ENCODE assay signal across 8 mouse cellular contexts in the genomic region with DNA sequence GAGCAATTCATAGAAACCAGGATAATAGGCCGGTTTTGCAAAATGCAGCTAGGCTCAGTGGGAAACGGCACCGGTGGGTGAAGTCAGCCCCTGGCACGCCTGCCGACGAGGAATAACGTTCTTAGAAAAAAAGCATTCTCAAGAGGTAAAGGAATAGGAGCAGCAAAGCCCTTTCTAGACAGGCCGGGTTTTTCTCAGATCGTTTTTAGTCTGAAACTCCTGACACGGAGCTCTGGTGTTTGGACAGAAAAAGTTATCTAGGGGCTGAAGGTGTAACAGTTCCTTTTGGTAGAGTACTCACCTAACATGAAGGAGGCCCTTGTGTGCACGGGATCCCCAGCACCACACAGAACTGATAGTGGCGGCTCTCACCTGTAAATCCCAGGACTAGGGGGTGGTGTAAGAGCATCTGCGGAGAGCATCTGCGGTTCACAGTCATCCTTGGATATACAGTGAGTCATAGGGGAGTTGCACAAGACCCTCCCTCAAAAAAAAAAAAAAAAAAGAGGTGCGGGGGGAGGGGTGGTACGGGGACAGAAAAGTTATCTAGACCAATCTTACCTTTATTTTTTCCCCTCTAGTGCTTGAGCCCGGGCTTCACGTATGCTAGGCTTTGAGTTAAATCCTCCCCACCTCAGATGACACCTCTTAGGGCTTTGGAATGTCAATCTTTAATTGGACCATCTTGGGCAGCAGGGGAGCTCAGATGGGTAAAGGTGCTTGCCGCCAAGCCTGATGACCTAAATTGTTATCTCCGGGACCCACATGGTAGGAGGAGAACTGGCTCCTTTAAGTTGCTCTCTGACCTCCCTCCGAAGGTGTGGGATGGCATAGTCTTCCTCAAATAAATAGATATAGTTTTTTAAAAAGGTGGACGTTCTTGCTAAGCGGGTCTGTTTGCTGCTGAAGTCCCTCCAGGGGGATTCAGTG. TPM values are rescaled to one million over a fixed set of nuclear protein-coding genes. Genes with fewer than 3 reads are reported as not detected.
DNase-seq lines count a peak whose midpoint lies in the region; ATAC-seq and TF ChIP-seq lines count a peak whose summit lies in the region.

No protein-coding gene starts in this region.

- H3K27me3 ChIP-seq in spleen, adult 2 months (ENCODE audit: control insufficient read depth, insufficient read depth, low read length): no peaks in the 10 kb centered on the region
- H3K27me3 ChIP-seq in embryonic facial prominence, embryonic 13.5 days: 0 out of 2 replicates have a peak, but pooled peaks cover 3% of the 10 kb centered on the region
- H3K27me3 ChIP-seq in intestine, postnatal 0 days (replicated peaks; ENCODE audit: control insufficient read depth, insufficient read depth, low read length): no peaks in the 10 kb centered on the region

- intact Hi-C loops in left cerebral cortex, postnatal 10 days (cut with DNase I): no loop called here

- peak overlapping the region; percentile 70 for H3K4me3 ChIP-seq in spleen, adult 2 months (ENCODE audit: extremely low read depth, insufficient read depth, insufficient read length)
- peak overlapping the region; percentile 73 for H3K4me3 ChIP-seq in embryonic facial prominence, embryonic 13.5 days
- H3K4me3 ChIP-seq in intestine, postnatal 0 days (ENCODE audit: low read depth, low read length): peak overlapping the region; percentile 78

- H3K36me3 ChIP-seq in spleen, adult 2 months (ENCODE audit: control insufficient read depth, insufficient read depth, low read length): peaks cover 2% of the 10 kb centered on the region; the same call in 1 of the 2 replicates
- peaks cover 28% of the 10 kb centered on the region for H3K36me3 ChIP-seq in embryonic facial prominence, embryonic 13.5 days
- H3K36me3 ChIP-seq in intestine, postnatal 0 days (ENCODE audit: control insufficient read depth, insufficient read depth): peaks cover 24% of the 10 kb centered on the region

- H3K27ac ChIP-seq in spleen, adult 2 months (ENCODE audit: insufficient read depth, low read length): no peak overlapping the region
- no peak overlapping the region for H3K27ac ChIP-seq in embryonic facial prominence, embryonic 13.5 days
- H3K27ac ChIP-seq in intestine, postnatal 0 days (ENCODE audit: low read depth, low read length): peak overlapping the region; percentile 70; the same call in 1 of the 2 replicates

- H3K9me3 ChIP-seq in embryonic facial prominence, embryonic 13.5 days: no peaks in the 10 kb centered on the region
- no peaks in the 10 kb centered on the region for H3K9me3 ChIP-seq in intestine, postnatal 0 days (ENCODE audit: control insufficient read depth)

- 34% methylated on average over 23 of the region's 23 CpGs for WGBS in spleen, adult 2 months
- WGBS in embryonic facial prominence, embryonic 13.5 days: 32% methylated on average over 23 of the region's 23 CpGs
- WGBS in intestine, postnatal 0 days: 28% methylated on average over 23 of the region's 23 CpGs

- TF ChIP-seq CTCF in spleen, adult 2 months (IDR thresholded peaks at IDR 0.05; ENCODE audit: extremely low read depth, insufficient read depth, insufficient read length, insufficient replicate concordance): no peak
- no peak for TF ChIP-seq CTCF in intestine, postnatal 0 days (IDR thresholded peaks at IDR 0.05; ENCODE audit: low read depth)

- H3K9ac ChIP-seq in embryonic facial prominence, embryonic 13.5 days: peak overlapping the region; percentile 78
- 0 out of 2 replicates have a peak overlapping the region, but pooled peaks have one; percentile 69 for H3K9ac ChIP-seq in intestine, postnatal 0 days (ENCODE audit: low read depth, low read length)

- no peak for TF ChIP-seq POLR2A in spleen, adult 2 months (IDR thresholded peaks at IDR 0.05; ENCODE audit: low read depth, low read length)

- no peak for ATAC-seq in embryonic facial prominence, embryonic 13.5 days (ENCODE audit: insufficient number of reproducible peaks, insufficient read depth, low FRiP score, low TSS enrichment, low read depth)
- ATAC-seq in intestine, postnatal 0 days: no peak

- H3K4me2 ChIP-seq in embryonic facial prominence, embryonic 13.5 days: peak overlapping the region; percentile 91
- H3K4me2 ChIP-seq in intestine, postnatal 0 days (replicated peaks; ENCODE audit: low read depth): peak overlapping the region; percentile 95

- DNase-seq in spleen, adult 2 months (ENCODE audit: low read depth in 1 of 2, low spot score in 2 of 2): no peak
- no peak for DNase-seq in spleen, adult 18-20 months
- peak; percentile 15 for DNase-seq in neural tube, embryonic 10.5 days (ENCODE audit: extremely low spot score, low spot score)
- no peak for DNase-seq in left cerebral cortex, postnatal 10 days (ENCODE audit: extremely low spot score in 1 of 2, low spot score in 2 of 2)
- DNase-seq in cerebellum, adult 9-11 months: no peak
- no peak for DNase-seq in lung, postnatal 4 days

- H3K4me1 ChIP-seq in spleen, adult 2 months (ENCODE audit: control insufficient read depth, insufficient read depth, insufficient read length): peaks cover 6% of the 10 kb centered on the region; the same call in 1 of the 2 replicates
- peaks cover 16% of the 10 kb centered on the region; the same call in 1 of the 2 replicates for H3K4me1 ChIP-seq in embryonic facial prominence, embryonic 13.5 days
- peaks cover 7% of the 10 kb centered on the region; the same call in 1 of the 2 replicates for H3K4me1 ChIP-seq in intestine, postnatal 0 days (replicated peaks; ENCODE audit: control insufficient read depth, insufficient read depth, low read length)

RNA-seq across cellular contexts. Expression of a gene that starts 1.0 kb away (rescaled TPM):
- polyA plus RNA-seq in spleen, adult 2 months (2012; rRNA removed): 14.9 and 17.6 TPM in 2 replicates
- polyA plus RNA-seq in embryonic facial prominence, embryonic 13.5 days (2015; fragmentation: Nextera tagmentation; extraction: Ambion mirVana): 9.7 and 12.4 TPM in 2 replicates
- 10.6 and 11.4 TPM in 2 replicates for polyA plus RNA-seq in intestine, postnatal 0 days (2015; fragmentation: Nextera tagmentation; extraction: Ambion mirVana)
- 10 to 100 TPM; 20.2 to 21.8 TPM for total RNA-seq in left cerebral cortex, postnatal 10 days (2021)
